Mouse (Mus musculus): ENCODE data around the gene Rab4a.

GRCm38 (mm10) chr8:123813892-123814266 lies 8.1 kb downstream of the Rab4a start:
- TF ChIP-seq CTCF (IDR thresholded peaks at IDR 0.05; ENCODE audit: borderline replicate concordance, control insufficient read depth, extremely low read depth, insufficient read depth, low read length, poor library complexity) (no peak), POLR2A (IDR thresholded peaks at IDR 0.05; ENCODE audit: control insufficient read depth, extremely low read depth, insufficient read depth, low read length, poor library complexity) (no peak)
